Mouse (Mus musculus): ENCODE results near the gene Elovl6.

DNA sequence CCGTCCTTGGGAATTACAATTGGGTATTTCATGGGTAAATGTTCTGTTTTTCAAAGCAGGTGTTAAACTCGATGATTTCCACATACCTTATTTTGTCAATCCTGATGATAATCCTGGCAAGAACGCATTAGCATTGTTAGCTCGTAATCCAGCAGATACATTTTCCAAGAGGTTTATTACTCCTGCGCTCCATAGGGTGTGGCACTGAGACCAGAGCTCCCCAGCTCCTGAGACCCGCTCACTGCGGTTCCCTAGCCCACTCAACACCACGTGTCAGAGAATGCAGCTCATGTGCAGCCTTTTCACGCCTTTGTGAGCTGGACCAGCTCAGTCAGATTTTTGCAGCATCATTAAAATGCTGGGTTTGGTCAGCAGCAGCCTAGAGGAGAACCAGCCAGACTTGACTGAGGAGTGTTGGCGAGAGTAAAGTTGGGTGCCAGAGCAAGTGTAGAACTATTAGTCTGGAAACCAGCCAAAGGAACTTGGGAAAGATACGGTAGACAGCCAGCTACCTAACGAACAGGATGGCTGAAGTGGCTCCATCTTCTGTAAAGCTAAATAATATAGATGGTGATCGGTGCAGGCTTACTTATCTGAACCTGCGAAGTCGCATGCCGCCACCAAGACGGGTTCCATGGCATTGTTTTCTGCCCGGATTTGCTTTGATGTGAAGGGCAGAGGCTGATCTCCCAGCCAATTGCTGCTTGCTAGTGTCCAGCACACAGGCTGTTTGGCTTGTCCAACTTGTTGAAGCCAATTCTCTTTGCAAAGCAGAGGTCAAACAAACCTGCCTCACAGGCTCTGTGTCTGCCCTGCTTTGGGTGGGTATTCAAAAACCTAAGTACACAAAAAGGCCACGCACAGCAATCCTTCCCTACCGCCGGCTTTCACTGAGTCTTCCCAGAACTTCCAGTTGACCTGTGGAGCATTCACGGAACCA, 26.1 kb downstream of the Elovl6 start:
- TF ChIP-seq E2F4 (IDR thresholded peaks at IDR 0.05; ENCODE audit: borderline replicate concordance, low read depth, low read length), result no peak
- no peak for TF ChIP-seq CTCF (IDR thresholded peaks at IDR 0.05 in 2 of 3, conservative IDR thresholded peaks at IDR 0.05 in 1 of 3; ENCODE audit: control insufficient read depth in 1 of 3, insufficient read depth in 1 of 3, low read depth in 2 of 3, low read length in 3 of 3, poor library complexity in 1 of 3, severe bottlenecking in 1 of 3)
- TF ChIP-seq TCF12 (IDR thresholded peaks at IDR 0.05; ENCODE audit: low read depth, low read length), result no peak
- no peak for TF ChIP-seq POLR2A (IDR thresholded peaks at IDR 0.05; ENCODE audit: control insufficient read depth in 1 of 2, insufficient read depth in 1 of 2, low read depth in 1 of 2, low read length in 2 of 2, poor library complexity in 1 of 2)
- TF ChIP-seq ELF1 (IDR thresholded peaks at IDR 0.05; ENCODE audit: low read depth, low read length), result no peak

All from MEL (cell line).